Mouse (Mus musculus) CD4-positive helper T cell, adult 2 months (primary cell): ENCODE results near the gene Dusp28.
A peak's percentile ranks its signal among the peaks of the same experiment; 100 is the strongest.

ENCODE experiments used
- DNase-seq: peaks from one replicate; pipeline ENCODE4 v3.0.0-alpha.2; 2012; ENCODE audit warnings: low read depth, missing footprints, low spot score

The Dusp28 gene

GRCm38 (mm10) chr1:92907632-92908360, 1.0 kb downstream of the Dusp28 start:
- DNase-seq: no peak

GRCm38 (mm10) chr1:92908664-92909063, 1.9 kb downstream of the Dusp28 start:
- no peak for DNase-seq

GRCm38 (mm10) chr1:92909068-92909467, 2.3 kb downstream of the Dusp28 start:
- peak; percentile 58 for DNase-seq

GRCm38 (mm10) chr1:92910239-92910885, 3.6 kb downstream of the Dusp28 start, which contains the start of gene Rnpepl1:
Gene Rnpepl1 (plus strand): TSS chr1:92910783.
- peak; percentile 84 for DNase-seq

- DNase-seq: peak; percentile 64
Measured at GRCm38 (mm10) chr1:92910925-92911720, 4.3 kb downstream of the Dusp28 start.

- no peak for DNase-seq
Measured at GRCm38 (mm10) chr1:92911721-92912138, 4.9 kb downstream of the Dusp28 start.

- peak; percentile 50 for DNase-seq
Measured at GRCm38 (mm10) chr1:92912286-92912685, 5.5 kb downstream of the Dusp28 start.

- no peak for DNase-seq
Measured at GRCm38 (mm10) chr1:92914239-92914638, 7.5 kb downstream of the Dusp28 start.

GRCm38 (mm10) chr1:92914993-92915392, 8.2 kb downstream of the Dusp28 start:
- no peak for DNase-seq

GRCm38 (mm10) chr1:92916725-92917124, 9.9 kb downstream of the Dusp28 start:
- DNase-seq: no peak

- DNase-seq: no peak
Measured at GRCm38 (mm10) chr1:92919151-92919550, 12.4 kb downstream of the Dusp28 start.

GRCm38 (mm10) chr1:92919775-92920174, 13.0 kb downstream of the Dusp28 start:
- no peak for DNase-seq

- DNase-seq: no peak
Measured at GRCm38 (mm10) chr1:92920474-92921200, 13.9 kb downstream of the Dusp28 start.

- no peak for DNase-seq
Measured at GRCm38 (mm10) chr1:92921496-92921895, 14.7 kb downstream of the Dusp28 start.

GRCm38 (mm10) chr1:92930171-92930706, 23.5 kb downstream of the Dusp28 start:
- no peak for DNase-seq

- no peak for DNase-seq
Measured at GRCm38 (mm10) chr1:92933611-92934010, 26.8 kb downstream of the Dusp28 start.

GRCm38 (mm10) chr1:92934182-92934827, 27.5 kb downstream of the Dusp28 start, which contains the start of gene Capn10:
Gene Capn10 (plus strand): TSS chr1:92934376.
- DNase-seq: peak; percentile 98

- no peak for DNase-seq
Measured at GRCm38 (mm10) chr1:92935054-92935962, 28.5 kb downstream of the Dusp28 start.

GRCm38 (mm10) chr1:92935977-92936376, 29.2 kb downstream of the Dusp28 start:
- DNase-seq: no peak

- DNase-seq: no peak
Measured at GRCm38 (mm10) chr1:92936467-92936866, 29.7 kb downstream of the Dusp28 start.
